Mouse (Mus musculus): ENCODE measurements around the gene Bag6.

Gene Bag6

GRCm38 (mm10) chr17:35134801-35135590 is at the start of gene Bag6:
Gene Bag6 (plus strand): TSS chr17:35135178.
- peak; percentile 98 for DNase-seq (ENCODE audit: low read depth, low spot score)

GRCm38 (mm10) chr17:35085208-35085865 is 49.6 kb upstream of the Bag6 start, which contains the start of gene Ly6g6f:
Gene Ly6g6f (minus strand): TSS chr17:35085610.
- no peak for DNase-seq (ENCODE audit: low read depth, low spot score)

GRCm38 (mm10) chr17:35088151-35088550 is 46.8 kb upstream of the Bag6 start:
- DNase-seq (ENCODE audit: low read depth, low spot score) = peak; percentile 34

GRCm38 (mm10) chr17:35088825-35089644 is 45.9 kb upstream of the Bag6 start, which contains the start of gene Abhd16a:
Gene Abhd16a (plus strand): TSS chr17:35089263.
- peak; percentile 96 for DNase-seq (ENCODE audit: low read depth, low spot score)

- DNase-seq (ENCODE audit: low read depth, low spot score) = no peak
Observed at GRCm38 (mm10) chr17:35090166-35090932, 44.6 kb upstream of the Bag6 start.

GRCm38 (mm10) chr17:35092403-35093198 is 42.4 kb upstream of the Bag6 start:
- no peak for DNase-seq (ENCODE audit: low read depth, low spot score)

- no peak for DNase-seq (ENCODE audit: low read depth, low spot score)
Observed at GRCm38 (mm10) chr17:35094475-35095365, 40.3 kb upstream of the Bag6 start.

- DNase-seq (ENCODE audit: low read depth, low spot score) = no peak
Observed at GRCm38 (mm10) chr17:35096597-35096996, 38.4 kb upstream of the Bag6 start.

GRCm38 (mm10) chr17:35097164-35097655 is 37.8 kb upstream of the Bag6 start:
- DNase-seq (ENCODE audit: low read depth, low spot score) = no peak

GRCm38 (mm10) chr17:35100196-35100765 is 34.7 kb upstream of the Bag6 start:
- no peak for DNase-seq (ENCODE audit: low read depth, low spot score)

GRCm38 (mm10) chr17:35101161-35101560 is 33.8 kb upstream of the Bag6 start:
- DNase-seq (ENCODE audit: low read depth, low spot score) = no peak

GRCm38 (mm10) chr17:35102299-35102698 is 32.7 kb upstream of the Bag6 start:
- DNase-seq (ENCODE audit: low read depth, low spot score) = no peak

GRCm38 (mm10) chr17:35103221-35103690 is 31.7 kb upstream of the Bag6 start:
- DNase-seq (ENCODE audit: low read depth, low spot score) = no peak

GRCm38 (mm10) chr17:35104079-35104478 is 30.9 kb upstream of the Bag6 start:
- DNase-seq (ENCODE audit: low read depth, low spot score) = no peak

GRCm38 (mm10) chr17:35104754-35105153 is 30.2 kb upstream of the Bag6 start:
- no peak for DNase-seq (ENCODE audit: low read depth, low spot score)

- peak; percentile 39 for DNase-seq (ENCODE audit: low read depth, low spot score)
Observed at GRCm38 (mm10) chr17:35105740-35106389, 29.1 kb upstream of the Bag6 start.

GRCm38 (mm10) chr17:35106522-35106921 is 28.5 kb upstream of the Bag6 start:
- DNase-seq (ENCODE audit: low read depth, low spot score) = no peak

GRCm38 (mm10) chr17:35108097-35108496 is 26.9 kb upstream of the Bag6 start, which contains the start of gene Ly6g5c:
Gene Ly6g5c (plus strand): TSS chr17:35108279.
- DNase-seq (ENCODE audit: low read depth, low spot score) = no peak
